Mouse (Mus musculus): ENCODE measurements at regions not wholly inside any gene's neighbourhood (a gene's known extent, or its start where the extent isn't known, plus 50 kb on each side); places are given as distances from the start of the nearest gene placed in this dataset.
A peak's percentile ranks its signal among the peaks of the same experiment; 100 is the strongest.
"Not testable (repeated sequence)": the region's sequence is repeated elsewhere in the genome, so short reads cannot be mapped to it uniquely, and the experiment has no call there.

- Histone ChIP-seq H3K36me3 (ENCODE audit: poor library complexity, severe bottlenecking) (no peaks in the 10 kb centered on the region), H3K4me3 (no peak overlapping the region), H3K4me1 (0 out of 2 replicates have a peak, but pooled peaks cover 6% of the 10 kb centered on the region), H3K4me2 (no peak overlapping the region), H3K9ac (no peak overlapping the region), H3K27ac (no peak overlapping the region), H3K9me3 (replicated peaks) (no peaks in the 10 kb centered on the region), H3K27me3 (no peaks in the 10 kb centered on the region)
- 11% methylated on average over 3 of the region's 3 CpGs for WGBS
- ATAC-seq: no peak
Observed at GRCm38 (mm10) chr5:74813396-74813795, 110.7 kb upstream of the Lnx1 start.

- Histone ChIP-seq H3K27ac (no peak overlapping the region), H3K27me3 (no peaks in the 10 kb centered on the region), H3K4me3 (no peak overlapping the region), H3K36me3 (ENCODE audit: poor library complexity, severe bottlenecking) (no peaks in the 10 kb centered on the region), H3K9me3 (replicated peaks) (no peaks in the 10 kb centered on the region), H3K4me2 (no peak overlapping the region), H3K4me1 (0 out of 2 replicates have a peak, but pooled peaks cover 6% of the 10 kb centered on the region), H3K9ac (no peak overlapping the region)
- WGBS: 73% methylated on average over 7 of the region's 7 CpGs
- ATAC-seq: no peak
Observed at GRCm38 (mm10) chr5:74811046-74811445, 108.3 kb upstream of the Lnx1 start.

- Histone ChIP-seq H3K9ac (no peak overlapping the region), H3K9me3 (replicated peaks) (no peaks in the 10 kb centered on the region), H3K27me3 (no peaks in the 10 kb centered on the region), H3K27ac (no peak overlapping the region), H3K4me2 (no peak overlapping the region), H3K4me1 (no peaks in the 10 kb centered on the region), H3K36me3 (ENCODE audit: poor library complexity, severe bottlenecking) (no peaks in the 10 kb centered on the region), H3K4me3 (no peak overlapping the region)
- ATAC-seq: no peak
- WGBS: 69% methylated on average over 5 of the region's 5 CpGs
Observed at GRCm38 (mm10) chr5:74807581-74808221, 105.0 kb upstream of the Lnx1 start.

GRCm38 (mm10) chr5:74801946-74802345 lies 99.2 kb upstream of the Lnx1 start:
- Histone ChIP-seq H3K36me3 (ENCODE audit: poor library complexity, severe bottlenecking) (no peaks in the 10 kb centered on the region), H3K4me1 (no peaks in the 10 kb centered on the region), H3K4me2 (no peak overlapping the region), H3K9ac (no peak overlapping the region), H3K27ac (no peak overlapping the region), H3K27me3 (no peaks in the 10 kb centered on the region), H3K4me3 (no peak overlapping the region), H3K9me3 (replicated peaks) (no peaks in the 10 kb centered on the region)
- WGBS: 66% methylated on average over 8 of the region's 10 CpGs
- no peak for ATAC-seq

- no peak for ATAC-seq
- H3K4me3 ChIP-seq: no peak overlapping the region
- no peak overlapping the region for H3K4me2 ChIP-seq
- no peak overlapping the region for H3K9ac ChIP-seq
- WGBS: 74% methylated on average over 9 of the region's 9 CpGs
- no peaks in the 10 kb centered on the region for H3K9me3 ChIP-seq (replicated peaks)
- no peak overlapping the region for H3K27ac ChIP-seq
- H3K36me3 ChIP-seq (ENCODE audit: poor library complexity, severe bottlenecking): no peaks in the 10 kb centered on the region
- 0 out of 2 replicates have a peak, but pooled peaks cover 4% of the 10 kb centered on the region for H3K4me1 ChIP-seq
- H3K27me3 ChIP-seq: peaks cover under 1% of the 10 kb centered on the region; the same call in 1 of the 2 replicates
Observed at GRCm38 (mm10) chr5:74800351-74800750, 97.6 kb upstream of the Lnx1 start.

- ATAC-seq: peak; percentile 42; the same call in 1 of the 2 replicates
- H3K4me3 ChIP-seq: no peak overlapping the region
- H3K9me3 ChIP-seq (replicated peaks): no peaks in the 10 kb centered on the region
- peaks cover 3% of the 10 kb centered on the region; the same call in 1 of the 2 replicates for H3K27me3 ChIP-seq
- WGBS: 42% methylated on average over 8 of the region's 8 CpGs
- H3K4me1 ChIP-seq: peaks cover 17% of the 10 kb centered on the region
- H3K27ac ChIP-seq: no peak overlapping the region
- no peak overlapping the region for H3K4me2 ChIP-seq
- no peak overlapping the region for H3K9ac ChIP-seq
- H3K36me3 ChIP-seq (ENCODE audit: poor library complexity, severe bottlenecking): no peaks in the 10 kb centered on the region
Observed at GRCm38 (mm10) chr5:74796421-74797067, 93.8 kb upstream of the Lnx1 start.

GRCm38 (mm10) chr5:74794726-74795125 lies 92.0 kb upstream of the Lnx1 start:
- peaks cover 17% of the 10 kb centered on the region for H3K4me1 ChIP-seq
- WGBS: 88% methylated on average over 4 of the region's 4 CpGs
- no peak overlapping the region for H3K4me2 ChIP-seq
- no peak overlapping the region for H3K27ac ChIP-seq
- no peak overlapping the region for H3K9ac ChIP-seq
- no peaks in the 10 kb centered on the region for H3K36me3 ChIP-seq (ENCODE audit: poor library complexity, severe bottlenecking)
- no peaks in the 10 kb centered on the region for H3K9me3 ChIP-seq (replicated peaks)
- H3K27me3 ChIP-seq: peaks cover 3% of the 10 kb centered on the region; the same call in 1 of the 2 replicates
- no peak for ATAC-seq
- H3K4me3 ChIP-seq: no peak overlapping the region

- Histone ChIP-seq H3K4me3 (no peak overlapping the region), H3K4me2 (no peak overlapping the region), H3K36me3 (ENCODE audit: poor library complexity, severe bottlenecking) (no peaks in the 10 kb centered on the region), H3K27ac (no peak overlapping the region), H3K4me1 (peaks cover 17% of the 10 kb centered on the region), H3K27me3 (peaks cover 3% of the 10 kb centered on the region; the same call in 1 of the 2 replicates), H3K9me3 (replicated peaks) (no peaks in the 10 kb centered on the region), H3K9ac (no peak overlapping the region)
- WGBS: 78% methylated on average over 4 of the region's 4 CpGs
- ATAC-seq: no peak
Observed at GRCm38 (mm10) chr5:74793431-74793830, 90.7 kb upstream of the Lnx1 start.

- 31% methylated on average over 8 of the region's 8 CpGs for WGBS
- Histone ChIP-seq H3K27ac (no peak overlapping the region), H3K4me1 (peaks cover 17% of the 10 kb centered on the region), H3K4me2 (no peak overlapping the region), H3K4me3 (no peak overlapping the region), H3K9me3 (replicated peaks) (no peaks in the 10 kb centered on the region), H3K9ac (no peak overlapping the region), H3K36me3 (ENCODE audit: poor library complexity, severe bottlenecking) (no peaks in the 10 kb centered on the region), H3K27me3 (peaks cover 3% of the 10 kb centered on the region; the same call in 1 of the 2 replicates)
- ATAC-seq: no peak
Observed at GRCm38 (mm10) chr5:74792936-74793335, 90.2 kb upstream of the Lnx1 start.

GRCm38 (mm10) chr5:74792301-74792700 lies 89.6 kb upstream of the Lnx1 start:
- WGBS: 2% methylated on average over 7 of the region's 7 CpGs
- Histone ChIP-seq H3K4me2 (peak overlapping the region; percentile 54), H3K4me1 (peaks cover 17% of the 10 kb centered on the region), H3K4me3 (peak overlapping the region; percentile 10; the same call in 1 of the 2 replicates), H3K27ac (peak overlapping the region; percentile 44; the same call in 1 of the 2 replicates), H3K27me3 (peaks cover 3% of the 10 kb centered on the region; the same call in 1 of the 2 replicates), H3K9ac (peak overlapping the region; percentile 45; the same call in 1 of the 2 replicates), H3K9me3 (replicated peaks) (no peaks in the 10 kb centered on the region), H3K36me3 (ENCODE audit: poor library complexity, severe bottlenecking) (no peaks in the 10 kb centered on the region)
- peak; percentile 82 for ATAC-seq

- H3K27ac ChIP-seq; H3K9me3 ChIP-seq (replicated peaks); H3K4me3 ChIP-seq; ATAC-seq; H3K36me3 ChIP-seq (ENCODE audit: poor library complexity, severe bottlenecking); H3K27me3 ChIP-seq; H3K4me2 ChIP-seq; H3K9ac ChIP-seq: not testable (repeated sequence)
- peaks cover 13% of the 10 kb centered on the region for H3K4me1 ChIP-seq
- 98% methylated on average over 4 of the region's 4 CpGs for WGBS
Observed at GRCm38 (mm10) chr5:74790501-74790900, 87.8 kb upstream of the Lnx1 start.

GRCm38 (mm10) chr5:74783906-74784305 lies 81.2 kb upstream of the Lnx1 start:
- H3K9ac ChIP-seq: no peak overlapping the region
- no peaks in the 10 kb centered on the region for H3K36me3 ChIP-seq (ENCODE audit: poor library complexity, severe bottlenecking)
- ATAC-seq: no peak
- no peak overlapping the region for H3K27ac ChIP-seq
- no peaks in the 10 kb centered on the region for H3K27me3 ChIP-seq
- WGBS: 88% methylated on average over 9 of the region's 9 CpGs
- H3K4me3 ChIP-seq: no peak overlapping the region
- no peaks in the 10 kb centered on the region for H3K9me3 ChIP-seq (replicated peaks)
- no peak overlapping the region for H3K4me2 ChIP-seq
- H3K4me1 ChIP-seq: 0 out of 2 replicates have a peak, but pooled peaks cover 3% of the 10 kb centered on the region
